Mouse (Mus musculus) layer of hippocampus, adult 2 months (tissue): ENCODE results near the gene Brip1. TPM values are rescaled to one million over a fixed set of nuclear protein-coding genes. Genes with fewer than 3 reads are reported as not detected.
"Not testable (repeated sequence)": the region's sequence is repeated elsewhere in the genome, so short reads cannot be mapped to it uniquely, and the experiment has no call there.

Experiments used
- DNase-seq, 2 experiments: peaks; one replicate each; pipeline ENCODE4 v3.0.0; 2022; ENCODE audit warnings: low spot score in 2 of 2
- H3K27ac ChIP-seq: fragments of 200-600 bp; 2 replicates; pipeline ENCODE4 v1.8.1; 2022
- H3K4me3 ChIP-seq: fragments of 200-600 bp; 2 replicates; pipeline ENCODE4 v1.8.1; 2022; ENCODE audit warnings: mild to moderate bottlenecking
- CTCF ChIP-seq: fragments of 200-600 bp; conservative IDR thresholded peaks from 2 replicates; pipeline ENCODE4 v1.8.1; 2022; ENCODE audit warnings: antibody characterized with exemption, mild to moderate bottlenecking, moderate library complexity
- long read RNA-seq, 2 experiments: library from polyadenylated mRNA; stranded (forward); transcript quantifications; one replicate each; pipeline ENCODE4 v2.0.0; 2021; ENCODE audit warnings: borderline mapping rate in 2 of 2
- total RNA-seq, 2 experiments: library from RNA; stranded (reverse); gene quantifications; 2 replicates each; pipeline ENCODE4 v1.2.3; 2021

The Brip1 gene
- under 1 TPM; 0.34 to 0.64 TPM for total RNA-seq
- long read RNA-seq, experiment 1: 0 reads
- long read RNA-seq, experiment 2, partial matches to known transcripts: 0 of 3 reads
- long read RNA-seq, experiment 2, other reads (novel, unspliced or antisense): 3 of 3 reads

GRCm38 (mm10) chr11:86201037-86201786 lies at the start of gene Brip1:
TSS of gene Brip1 (minus strand) at chr11:86201193.
- TF ChIP-seq CTCF: peak; percentile 39
- peak within 1 kb of the TSS; percentile 83 for H3K27ac ChIP-seq
- DNase-seq: peak; percentile 88 to 91
- H3K4me3 ChIP-seq: peak within 1 kb of the TSS; percentile 95

GRCm38 (mm10) chr11:86232446-86232845 lies 31.5 kb upstream of the Brip1 start:
- Histone ChIP-seq H3K27ac (no peak overlapping the region), H3K4me3 (no peak overlapping the region)
- TF ChIP-seq CTCF: no peak
- DNase-seq: no peak

GRCm38 (mm10) chr11:86231781-86232350 lies 30.9 kb upstream of the Brip1 start:
- no peak for DNase-seq
- Histone ChIP-seq H3K27ac (no peak overlapping the region), H3K4me3 (no peak overlapping the region)
- no peak for TF ChIP-seq CTCF

GRCm38 (mm10) chr11:86226646-86227180 lies 25.7 kb upstream of the Brip1 start:
- no peak for DNase-seq
- no peak for TF ChIP-seq CTCF
- Histone ChIP-seq H3K4me3 (no peak overlapping the region), H3K27ac (no peak overlapping the region)

GRCm38 (mm10) chr11:86225761-86226160 lies 24.8 kb upstream of the Brip1 start:
- no peak for TF ChIP-seq CTCF
- no peak for DNase-seq

DNA sequence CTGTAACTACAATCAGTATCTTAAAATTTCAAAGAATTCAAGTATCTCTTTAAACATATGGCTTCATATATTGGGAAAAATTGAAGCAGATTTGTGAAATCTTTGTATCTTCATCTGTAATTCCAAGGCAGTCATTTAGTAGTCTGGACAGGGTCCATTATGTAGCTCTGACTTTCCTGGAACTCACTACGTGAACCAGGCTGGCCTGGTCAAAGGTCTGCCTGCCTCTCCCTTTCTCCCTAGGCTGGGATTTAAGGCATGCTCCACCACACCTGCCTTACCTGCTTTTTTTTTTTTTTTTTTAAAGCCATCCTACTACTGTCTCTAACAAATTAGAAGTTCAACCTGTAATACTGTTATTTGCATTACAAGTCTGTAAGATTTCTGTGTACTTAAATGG lies 10.8 kb upstream of the Brip1 start:
- Histone ChIP-seq H3K27ac (no peak overlapping the region), H3K4me3 (no peak overlapping the region)
- no peak for TF ChIP-seq CTCF
- no peak for DNase-seq

More at GRCm38 (mm10) chr11:86225761-86226160, 24.8 kb upstream of the Brip1 start:
- Histone ChIP-seq H3K27ac (no peak overlapping the region), H3K4me3 (no peak overlapping the region)

DNA sequence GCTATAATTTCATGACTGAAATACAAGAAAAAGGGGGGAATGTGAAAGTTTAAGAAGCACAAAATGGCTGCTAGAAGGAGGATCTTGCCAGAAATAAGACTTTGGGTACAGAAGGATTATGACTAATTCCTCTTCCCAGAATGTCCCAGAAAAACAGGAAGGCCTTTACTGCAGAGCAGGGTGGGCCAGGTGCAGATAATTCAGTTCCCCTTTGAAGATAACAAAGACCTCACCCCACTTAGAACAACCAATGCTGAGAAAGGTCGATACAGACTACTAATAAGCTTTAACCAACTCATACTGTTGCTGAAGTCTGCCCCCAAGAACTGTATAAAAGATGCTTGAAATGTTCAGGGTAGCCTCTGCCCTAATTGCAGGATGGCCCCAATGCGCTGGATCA lies 8.1 kb upstream of the Brip1 start:
- Histone ChIP-seq H3K27ac (no peak overlapping the region), H3K4me3 (no peak overlapping the region)
- no peak for TF ChIP-seq CTCF
- no peak for DNase-seq

DNA sequence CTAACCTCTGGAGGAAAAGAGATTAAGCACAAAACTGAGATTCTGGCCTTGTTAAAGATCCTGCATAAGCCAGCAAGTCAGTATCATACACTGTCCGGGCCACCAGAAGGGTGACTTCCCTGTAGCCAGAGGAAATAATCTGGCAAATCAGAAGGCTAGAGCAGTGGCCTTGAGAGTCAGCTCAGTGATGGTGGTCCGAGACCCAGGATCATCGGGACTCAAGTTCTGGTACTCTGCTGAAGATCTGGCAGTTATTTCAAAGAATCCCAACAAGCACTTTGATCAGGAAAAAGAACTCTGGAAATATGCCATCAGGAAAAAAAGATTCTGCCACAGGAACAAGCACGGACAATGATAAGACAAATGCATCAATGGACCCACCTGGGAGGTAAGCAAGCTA lies 4.9 kb upstream of the Brip1 start:
- TF ChIP-seq CTCF: no peak
- DNase-seq: no peak
- no peak overlapping the region for H3K27ac ChIP-seq
- H3K4me3 ChIP-seq: no peak overlapping the region

DNA sequence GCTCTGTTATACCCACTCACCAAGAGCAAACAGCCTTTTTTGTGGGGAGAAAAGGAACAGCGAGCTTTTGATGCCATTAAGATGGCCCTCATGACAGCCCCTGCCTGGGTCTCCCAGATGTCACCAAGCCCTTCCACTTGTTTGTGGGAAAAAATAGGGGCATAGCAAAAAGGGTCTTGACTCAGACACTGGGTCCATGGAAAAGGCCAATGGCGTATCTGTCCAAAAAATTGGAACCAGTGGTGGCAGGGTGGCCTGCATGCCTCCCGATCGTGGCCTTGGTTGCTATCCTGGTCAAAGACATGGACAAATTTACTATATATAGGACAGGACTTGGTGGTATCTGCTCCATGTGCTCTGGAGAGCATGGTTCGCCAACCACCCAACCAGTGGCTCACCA lies 4.0 kb upstream of the Brip1 start:
- H3K4me3 ChIP-seq: no peak overlapping the region
- TF ChIP-seq CTCF: no peak
- no peak for DNase-seq
- no peak overlapping the region for H3K27ac ChIP-seq

GRCm38 (mm10) chr11:86201901-86202675 lies 1.1 kb upstream of the Brip1 start:
- no peak for DNase-seq
- peak overlapping the region; percentile 95 for H3K4me3 ChIP-seq
- TF ChIP-seq CTCF: no peak
- H3K27ac ChIP-seq: peak overlapping the region; percentile 83

DNA sequence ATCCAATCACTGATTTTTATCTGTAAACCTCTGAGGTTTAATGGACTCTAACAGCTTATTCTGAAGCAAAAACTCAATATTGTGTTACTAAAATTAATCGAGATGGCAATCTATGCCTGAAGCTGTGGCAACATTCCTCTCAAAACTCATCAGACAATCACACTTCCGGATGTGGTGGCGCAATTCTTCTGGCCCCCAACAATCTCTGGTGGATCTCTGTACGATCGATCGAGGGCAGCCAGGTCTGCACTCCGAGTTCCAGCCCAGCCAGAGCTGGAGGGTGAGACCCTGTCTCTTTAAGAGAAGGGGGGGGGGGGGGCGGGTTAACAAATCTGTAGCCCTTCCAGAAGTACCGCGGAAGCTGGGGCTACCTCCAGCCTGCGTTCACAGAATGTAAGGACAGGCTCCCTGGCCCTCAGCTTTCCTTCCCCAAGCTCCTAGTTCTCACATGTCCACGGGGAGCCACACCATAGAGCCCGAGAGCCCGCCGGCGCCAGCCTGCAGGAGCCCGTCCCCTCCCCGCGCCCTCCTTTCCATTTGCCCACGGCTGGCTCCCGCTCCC lies 452 bp downstream of the Brip1 start:
- peak overlapping the region; percentile 95 for H3K4me3 ChIP-seq
- H3K27ac ChIP-seq: no peak overlapping the region
- TF ChIP-seq CTCF: no peak
- no peak for DNase-seq

GRCm38 (mm10) chr11:86199733-86200132 lies 1.3 kb downstream of the Brip1 start:
- no peak overlapping the region for H3K4me3 ChIP-seq
- H3K27ac ChIP-seq: no peak overlapping the region

GRCm38 (mm10) chr11:86185224-86185623 lies 15.8 kb downstream of the Brip1 start:
- DNase-seq, H3K27ac ChIP-seq: not testable (repeated sequence)

More at GRCm38 (mm10) chr11:86199733-86200132, 1.3 kb downstream of the Brip1 start:
- no peak for DNase-seq
- TF ChIP-seq CTCF: no peak

More at GRCm38 (mm10) chr11:86185224-86185623, 15.8 kb downstream of the Brip1 start:
- H3K4me3 ChIP-seq: not testable (repeated sequence)
